Mouse (Mus musculus): ENCODE data around the gene Kif26b. TPM values are rescaled to one million over a fixed set of nuclear protein-coding genes. Genes with fewer than 3 reads are reported as not detected.
A peak's percentile ranks its signal among the peaks of the same experiment; 100 is the strongest.

Kif26b gene
- total and polyA plus RNA-seq, 3 experiments, result 0.86 to 3.0 (median 2.4) TPM

DNA sequence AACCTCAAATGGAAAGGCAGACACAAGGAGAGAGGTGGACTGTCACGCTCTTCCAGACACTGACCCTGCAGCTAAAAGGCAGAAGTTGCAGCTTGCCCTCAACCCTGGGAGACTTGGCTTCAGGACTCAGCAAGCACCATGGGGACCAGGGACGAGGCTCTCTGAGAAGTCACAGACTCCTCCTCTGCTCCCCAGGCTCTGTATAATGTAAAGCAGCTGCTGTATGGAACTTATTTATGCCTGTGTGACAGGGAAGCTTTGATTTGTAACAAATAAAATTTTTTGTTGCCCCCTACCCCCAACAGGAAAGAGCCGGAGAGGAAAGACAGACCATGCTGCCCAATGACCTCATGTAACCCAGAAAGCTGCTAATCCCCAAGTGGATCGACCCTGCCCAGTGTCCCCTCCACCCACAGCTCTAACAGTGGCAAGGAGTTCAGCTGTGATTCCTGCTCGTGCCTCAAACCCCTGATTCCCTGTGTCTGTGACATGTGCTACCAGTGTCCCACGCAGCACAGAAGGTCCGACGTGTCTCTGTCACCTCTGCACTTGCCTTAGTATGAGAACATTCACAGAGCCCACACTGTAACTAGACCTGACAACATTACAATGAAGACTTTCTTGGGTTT, 449.8 kb downstream of the Kif26b start:
- no peak for DNase-seq
- intact Hi-C loops (cut with DNase I), result no loop called here
- 64% methylated on average over 8 of the region's 8 CpGs for WGBS

DNA sequence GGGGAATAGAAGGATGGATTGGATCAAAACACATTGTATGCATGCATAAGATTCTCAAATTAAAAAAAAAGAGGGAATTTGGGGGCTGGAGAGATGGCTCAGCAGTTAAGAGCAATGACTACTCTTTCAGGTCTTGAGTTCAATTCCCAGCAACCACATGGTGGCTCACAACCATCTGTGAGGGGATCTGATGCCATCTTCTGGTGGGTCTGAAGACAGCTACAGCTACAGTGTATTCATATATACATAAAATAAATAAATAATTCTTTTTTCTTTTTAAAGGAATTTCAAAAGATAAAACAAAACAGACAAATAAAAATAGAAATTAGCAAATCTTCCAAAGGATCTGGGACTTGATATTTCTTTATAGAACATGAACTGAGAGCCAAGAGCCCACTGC, 451.3 kb downstream of the Kif26b start:
- peak; percentile 40 for TF ChIP-seq CTCF (IDR thresholded peaks at IDR 0.05)
- no peak for TF ChIP-seq EP300 (IDR thresholded peaks at IDR 0.05; ENCODE audit: insufficient read depth, low read depth, low read length)
- no peak for TF ChIP-seq POLR2A (IDR thresholded peaks at IDR 0.05; ENCODE audit: insufficient read depth, low read depth, low read length)
- H3K36me3 ChIP-seq (ENCODE audit: control insufficient read depth, insufficient read depth, low read length), result no peaks in the 10 kb centered on the region
- no peak overlapping the region for H3K27ac ChIP-seq
- H3K4me3 ChIP-seq, result no peak overlapping the region
- no peaks in the 10 kb centered on the region for H3K27me3 ChIP-seq (ENCODE audit: control insufficient read depth, insufficient read depth, low read length)
- no peak for DNase-seq
- no peaks in the 10 kb centered on the region for H3K4me1 ChIP-seq (ENCODE audit: control insufficient read depth, insufficient read depth, low read length)
- H3K79me2 ChIP-seq (replicated peaks; ENCODE audit: control insufficient read depth, insufficient read depth, low read length), result no peaks in the 10 kb centered on the region
- H3K9ac ChIP-seq (ENCODE audit: low read depth, low read length), result no peak overlapping the region
- intact Hi-C loops (cut with DNase I), result no loop called here

More for the DNA sequence above, 449.8 kb downstream of the Kif26b start:
- no peaks in the 10 kb centered on the region for H3K79me2 ChIP-seq (replicated peaks; ENCODE audit: control insufficient read depth, insufficient read depth, low read length)
- TF ChIP-seq CTCF (IDR thresholded peaks at IDR 0.05) (no peak), EP300 (IDR thresholded peaks at IDR 0.05; ENCODE audit: insufficient read depth, low read depth, low read length) (no peak), POLR2A (IDR thresholded peaks at IDR 0.05; ENCODE audit: insufficient read depth, low read depth, low read length) (no peak)
- no peak overlapping the region for H3K9ac ChIP-seq (ENCODE audit: low read depth, low read length)
- no peaks in the 10 kb centered on the region for H3K27me3 ChIP-seq (ENCODE audit: control insufficient read depth, insufficient read depth, low read length)
- no peaks in the 10 kb centered on the region for H3K36me3 ChIP-seq (ENCODE audit: control insufficient read depth, insufficient read depth, low read length)
- H3K4me3 ChIP-seq, result no peak overlapping the region
- H3K4me1 ChIP-seq (ENCODE audit: control insufficient read depth, insufficient read depth, low read length), result no peaks in the 10 kb centered on the region
- no peak overlapping the region for H3K27ac ChIP-seq

DNA sequence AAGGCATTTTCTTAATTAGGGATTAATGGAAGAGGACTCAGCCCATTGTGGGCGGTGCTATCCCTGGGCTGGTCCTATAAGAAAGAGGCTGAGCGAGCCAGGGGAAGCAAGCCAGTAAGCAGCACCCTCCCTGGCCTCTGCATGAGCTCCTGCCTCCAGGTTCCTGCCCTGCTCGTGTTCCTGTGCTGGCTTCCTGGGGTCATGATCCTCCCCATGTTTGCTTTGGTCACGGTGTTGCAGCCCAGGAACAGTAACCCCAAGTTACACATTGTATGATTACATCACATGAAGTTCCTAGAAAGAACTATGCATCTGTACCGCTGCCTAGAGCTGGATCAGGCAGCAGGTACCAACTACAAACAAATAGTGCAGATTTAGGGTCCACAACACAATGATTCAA, 452.7 kb downstream of the Kif26b start:
- WGBS, result 70% methylated on average over 5 of the region's 5 CpGs
- no peak for TF ChIP-seq POLR2A (IDR thresholded peaks at IDR 0.05; ENCODE audit: insufficient read depth, low read depth, low read length)
- TF ChIP-seq CTCF (IDR thresholded peaks at IDR 0.05), result no peak
- TF ChIP-seq EP300 (IDR thresholded peaks at IDR 0.05; ENCODE audit: insufficient read depth, low read depth, low read length), result no peak
- Histone ChIP-seq H3K4me1 (ENCODE audit: control insufficient read depth, insufficient read depth, low read length) (no peaks in the 10 kb centered on the region), H3K9ac (ENCODE audit: low read depth, low read length) (no peak overlapping the region), H3K36me3 (ENCODE audit: control insufficient read depth, insufficient read depth, low read length) (no peaks in the 10 kb centered on the region), H3K79me2 (replicated peaks; ENCODE audit: control insufficient read depth, insufficient read depth, low read length) (no peaks in the 10 kb centered on the region), H3K27ac (no peak overlapping the region), H3K27me3 (ENCODE audit: control insufficient read depth, insufficient read depth, low read length) (no peaks in the 10 kb centered on the region), H3K4me3 (no peak overlapping the region)
- no peak for DNase-seq
- intact Hi-C loops (cut with DNase I), result no loop called here

DNA sequence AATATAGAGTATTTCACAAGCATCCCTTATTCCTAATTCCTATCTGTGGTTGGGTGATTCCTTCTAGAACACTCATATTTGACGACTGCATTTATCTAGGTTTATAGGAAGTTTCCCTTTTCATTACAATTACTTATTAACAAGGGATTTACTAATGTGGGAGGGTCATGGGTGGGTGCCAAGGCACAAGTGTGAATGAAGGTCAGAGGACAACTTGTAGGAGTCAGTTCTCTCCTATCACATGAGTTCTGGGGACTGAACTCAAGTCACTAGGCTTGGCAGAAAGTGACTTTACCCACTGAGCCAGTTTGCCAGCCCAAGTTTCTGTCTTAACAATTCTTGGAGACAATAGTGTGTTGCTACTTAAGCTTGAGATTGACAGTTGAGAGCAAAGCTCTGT, 459.3 kb downstream of the Kif26b start:
- H3K9ac ChIP-seq (ENCODE audit: low read depth, low read length), result no peak overlapping the region
- H3K27me3 ChIP-seq (ENCODE audit: control insufficient read depth, insufficient read depth, low read length), result no peaks in the 10 kb centered on the region
- H3K79me2 ChIP-seq (replicated peaks; ENCODE audit: control insufficient read depth, insufficient read depth, low read length), result no peaks in the 10 kb centered on the region
- 22% methylated on average over 1 of the region's 1 CpGs for WGBS
- H3K27ac ChIP-seq, result no peak overlapping the region
- H3K36me3 ChIP-seq (ENCODE audit: control insufficient read depth, insufficient read depth, low read length), result no peaks in the 10 kb centered on the region
- DNase-seq, result no peak
- H3K4me1 ChIP-seq (ENCODE audit: control insufficient read depth, insufficient read depth, low read length), result no peaks in the 10 kb centered on the region; the same call in 1 of the 2 replicates
- intact Hi-C loops (cut with DNase I), result no loop called here
- TF ChIP-seq EP300 (IDR thresholded peaks at IDR 0.05; ENCODE audit: insufficient read depth, low read depth, low read length), result no peak
- TF ChIP-seq CTCF (IDR thresholded peaks at IDR 0.05), result no peak
- no peak for TF ChIP-seq POLR2A (IDR thresholded peaks at IDR 0.05; ENCODE audit: insufficient read depth, low read depth, low read length)
- no peak overlapping the region for H3K4me3 ChIP-seq

Other genes starting within 250 kb of the Kif26b start
- 100 to 1,000 TPM; 102 to 105 TPM for gene Cox20, start 210.0 kb upstream of the Kif26b start, total RNA-seq (2021)
- 54.7 and 107 TPM in 2 replicates for gene Cox20, start 210.0 kb upstream of the Kif26b start, polyA plus RNA-seq (2012; rRNA removed)
- gene Hnrnpu, start 191.3 kb upstream of the Kif26b start, total RNA-seq (2021), result 100 to 1,000 TPM; 167 to 176 TPM
- 27.3 and 52.4 TPM in 2 replicates for gene Hnrnpu, start 191.3 kb upstream of the Kif26b start, polyA plus RNA-seq (2012; rRNA removed)
- gene Efcab2, start 123.0 kb upstream of the Kif26b start, total RNA-seq (2021), result 100 to 1,000 TPM in 1 of 2 experiments, 10 to 100 TPM in 1; 94.1 to 112 TPM
- gene Efcab2, start 123.0 kb upstream of the Kif26b start, polyA plus RNA-seq (2012; rRNA removed), result 11.4 and 32.0 TPM in 2 replicates